Mouse (Mus musculus): ENCODE data around the gene Dapk2. TPM values are rescaled to one million over a fixed set of nuclear protein-coding genes. Genes with fewer than 3 reads are reported as not detected.

Gene Dapk2
- polyA plus RNA-seq, 1 experiment from 2014 or later: 1.0 TPM

GRCm38 (mm10) chr9:66177975-66178374, 20.0 kb downstream of the Dapk2 start:
- no peaks in the 10 kb centered on the region for H3K27me3 ChIP-seq (replicated peaks; ENCODE audit: control insufficient read depth, insufficient read depth, low read length)
- WGBS: 27% methylated on average over 1 of the region's 1 CpGs
- no peak overlapping the region for H3K9ac ChIP-seq (replicated peaks; ENCODE audit: low read depth, low read length)
- no peaks in the 10 kb centered on the region for H3K9me3 ChIP-seq (ENCODE audit: control insufficient read depth, low read length)
- H3K27ac ChIP-seq (ENCODE audit: low read length): no peak overlapping the region
- no peaks in the 10 kb centered on the region for H3K36me3 ChIP-seq (ENCODE audit: control insufficient read depth, insufficient read depth)
- no peaks in the 10 kb centered on the region for H3K4me1 ChIP-seq (replicated peaks; ENCODE audit: control insufficient read depth, insufficient read depth, low read length)
- no peak for ATAC-seq
- no peak overlapping the region for H3K4me2 ChIP-seq (ENCODE audit: low read length)
- no peak overlapping the region for H3K4me3 ChIP-seq (replicated peaks; ENCODE audit: low read length)

- H3K9ac ChIP-seq (replicated peaks; ENCODE audit: low read depth, low read length): no peak overlapping the region
- H3K27ac ChIP-seq (ENCODE audit: low read length): no peak overlapping the region
- no peak overlapping the region for H3K4me2 ChIP-seq (ENCODE audit: low read length)
- H3K9me3 ChIP-seq (ENCODE audit: control insufficient read depth, low read length): no peaks in the 10 kb centered on the region
- H3K4me1 ChIP-seq (replicated peaks; ENCODE audit: control insufficient read depth, insufficient read depth, low read length): no peaks in the 10 kb centered on the region
- no peaks in the 10 kb centered on the region for H3K27me3 ChIP-seq (replicated peaks; ENCODE audit: control insufficient read depth, insufficient read depth, low read length)
- WGBS: 90% methylated on average over 6 of the region's 6 CpGs
- no peak overlapping the region for H3K4me3 ChIP-seq (replicated peaks; ENCODE audit: low read length)
- H3K36me3 ChIP-seq (ENCODE audit: control insufficient read depth, insufficient read depth): no peaks in the 10 kb centered on the region
- ATAC-seq: no peak
Observed at GRCm38 (mm10) chr9:66179795-66180194, 21.8 kb downstream of the Dapk2 start.

- no peak for ATAC-seq
- no peaks in the 10 kb centered on the region for H3K4me1 ChIP-seq (replicated peaks; ENCODE audit: control insufficient read depth, insufficient read depth, low read length)
- no peaks in the 10 kb centered on the region for H3K9me3 ChIP-seq (ENCODE audit: control insufficient read depth, low read length)
- no peak overlapping the region for H3K9ac ChIP-seq (replicated peaks; ENCODE audit: low read depth, low read length)
- no peak overlapping the region for H3K27ac ChIP-seq (ENCODE audit: low read length)
- no peaks in the 10 kb centered on the region for H3K27me3 ChIP-seq (replicated peaks; ENCODE audit: control insufficient read depth, insufficient read depth, low read length)
- no peak overlapping the region for H3K4me3 ChIP-seq (replicated peaks; ENCODE audit: low read length)
- H3K4me2 ChIP-seq (ENCODE audit: low read length): no peak overlapping the region
- 78% methylated on average over 4 of the region's 4 CpGs for WGBS
- H3K36me3 ChIP-seq (ENCODE audit: control insufficient read depth, insufficient read depth): no peaks in the 10 kb centered on the region
Observed at GRCm38 (mm10) chr9:66181126-66181825, 23.3 kb downstream of the Dapk2 start.

GRCm38 (mm10) chr9:66181826-66182678, 24.0 kb downstream of the Dapk2 start:
- Histone ChIP-seq H3K4me3 (replicated peaks; ENCODE audit: low read length) (no peak overlapping the region), H3K4me2 (ENCODE audit: low read length) (no peak overlapping the region), H3K27me3 (replicated peaks; ENCODE audit: control insufficient read depth, insufficient read depth, low read length) (no peaks in the 10 kb centered on the region), H3K9me3 (ENCODE audit: control insufficient read depth, low read length) (no peaks in the 10 kb centered on the region), H3K36me3 (ENCODE audit: control insufficient read depth, insufficient read depth) (no peaks in the 10 kb centered on the region), H3K9ac (replicated peaks; ENCODE audit: low read depth, low read length) (no peak overlapping the region), H3K4me1 (replicated peaks; ENCODE audit: control insufficient read depth, insufficient read depth, low read length) (0 out of 2 replicates have a peak, but pooled peaks cover 2% of the 10 kb centered on the region), H3K27ac (ENCODE audit: low read length) (no peak overlapping the region)
- WGBS: 70% methylated on average over 11 of the region's 11 CpGs
- ATAC-seq: no peak

GRCm38 (mm10) chr9:66182679-66182993, 24.6 kb downstream of the Dapk2 start:
- Histone ChIP-seq H3K27ac (ENCODE audit: low read length) (no peak overlapping the region), H3K36me3 (ENCODE audit: control insufficient read depth, insufficient read depth) (no peaks in the 10 kb centered on the region), H3K9me3 (ENCODE audit: control insufficient read depth, low read length) (no peaks in the 10 kb centered on the region), H3K4me1 (replicated peaks; ENCODE audit: control insufficient read depth, insufficient read depth, low read length) (0 out of 2 replicates have a peak, but pooled peaks cover 2% of the 10 kb centered on the region), H3K4me2 (ENCODE audit: low read length) (no peak overlapping the region), H3K4me3 (replicated peaks; ENCODE audit: low read length) (no peak overlapping the region), H3K27me3 (replicated peaks; ENCODE audit: control insufficient read depth, insufficient read depth, low read length) (no peaks in the 10 kb centered on the region), H3K9ac (replicated peaks; ENCODE audit: low read depth, low read length) (no peak overlapping the region)
- WGBS: 81% methylated on average over 3 of the region's 3 CpGs
- no peak for ATAC-seq

GRCm38 (mm10) chr9:66183023-66183422, 25.0 kb downstream of the Dapk2 start:
- 77% methylated on average over 3 of the region's 3 CpGs for WGBS

GRCm38 (mm10) chr9:66184572-66184971, 26.5 kb downstream of the Dapk2 start:
- H3K27ac ChIP-seq (ENCODE audit: low read length): no peak overlapping the region
- 0 out of 2 replicates have a peak, but pooled peaks cover 2% of the 10 kb centered on the region for H3K4me1 ChIP-seq (replicated peaks; ENCODE audit: control insufficient read depth, insufficient read depth, low read length)
- H3K9me3 ChIP-seq (ENCODE audit: control insufficient read depth, low read length): no peaks in the 10 kb centered on the region
- no peak overlapping the region for H3K4me2 ChIP-seq (ENCODE audit: low read length)
- no peaks in the 10 kb centered on the region for H3K36me3 ChIP-seq (ENCODE audit: control insufficient read depth, insufficient read depth)
- WGBS: 63% methylated on average over 5 of the region's 5 CpGs
- no peak overlapping the region for H3K9ac ChIP-seq (replicated peaks; ENCODE audit: low read depth, low read length)
- no peak overlapping the region for H3K4me3 ChIP-seq (replicated peaks; ENCODE audit: low read length)
- no peak for ATAC-seq
- no peaks in the 10 kb centered on the region for H3K27me3 ChIP-seq (replicated peaks; ENCODE audit: control insufficient read depth, insufficient read depth, low read length)

More at GRCm38 (mm10) chr9:66183023-66183422, 25.0 kb downstream of the Dapk2 start:
- H3K4me2 ChIP-seq (ENCODE audit: low read length): no peak overlapping the region
- H3K9me3 ChIP-seq (ENCODE audit: control insufficient read depth, low read length): no peaks in the 10 kb centered on the region
- no peak for ATAC-seq
- 0 out of 2 replicates have a peak, but pooled peaks cover 2% of the 10 kb centered on the region for H3K4me1 ChIP-seq (replicated peaks; ENCODE audit: control insufficient read depth, insufficient read depth, low read length)
- H3K27ac ChIP-seq (ENCODE audit: low read length): no peak overlapping the region
- no peaks in the 10 kb centered on the region for H3K27me3 ChIP-seq (replicated peaks; ENCODE audit: control insufficient read depth, insufficient read depth, low read length)
- no peak overlapping the region for H3K9ac ChIP-seq (replicated peaks; ENCODE audit: low read depth, low read length)
- no peaks in the 10 kb centered on the region for H3K36me3 ChIP-seq (ENCODE audit: control insufficient read depth, insufficient read depth)
- H3K4me3 ChIP-seq (replicated peaks; ENCODE audit: low read length): no peak overlapping the region

GRCm38 (mm10) chr9:66186426-66186825, 28.4 kb downstream of the Dapk2 start:
- ATAC-seq: no peak
- 10% methylated on average over 6 of the region's 6 CpGs for WGBS
- no peaks in the 10 kb centered on the region for H3K36me3 ChIP-seq (ENCODE audit: control insufficient read depth, insufficient read depth)
- no peak overlapping the region for H3K4me3 ChIP-seq (replicated peaks; ENCODE audit: low read length)
- H3K4me2 ChIP-seq (ENCODE audit: low read length): no peak overlapping the region
- 0 out of 2 replicates have a peak, but pooled peaks cover 2% of the 10 kb centered on the region for H3K4me1 ChIP-seq (replicated peaks; ENCODE audit: control insufficient read depth, insufficient read depth, low read length)
- no peak overlapping the region for H3K27ac ChIP-seq (ENCODE audit: low read length)
- H3K9ac ChIP-seq (replicated peaks; ENCODE audit: low read depth, low read length): no peak overlapping the region
- H3K9me3 ChIP-seq (ENCODE audit: control insufficient read depth, low read length): no peaks in the 10 kb centered on the region
- H3K27me3 ChIP-seq (replicated peaks; ENCODE audit: control insufficient read depth, insufficient read depth, low read length): no peaks in the 10 kb centered on the region

GRCm38 (mm10) chr9:66189026-66189425, 31.0 kb downstream of the Dapk2 start:
- ATAC-seq: no peak
- no peak overlapping the region for H3K27ac ChIP-seq (ENCODE audit: low read length)
- H3K27me3 ChIP-seq (replicated peaks; ENCODE audit: control insufficient read depth, insufficient read depth, low read length): no peaks in the 10 kb centered on the region
- no peaks in the 10 kb centered on the region for H3K36me3 ChIP-seq (ENCODE audit: control insufficient read depth, insufficient read depth)
- no peak overlapping the region for H3K9ac ChIP-seq (replicated peaks; ENCODE audit: low read depth, low read length)
- no peak overlapping the region for H3K4me3 ChIP-seq (replicated peaks; ENCODE audit: low read length)
- no peak overlapping the region for H3K4me2 ChIP-seq (ENCODE audit: low read length)
- no peaks in the 10 kb centered on the region for H3K9me3 ChIP-seq (ENCODE audit: control insufficient read depth, low read length)
- WGBS: 80% methylated on average over 1 of the region's 1 CpGs
- H3K4me1 ChIP-seq (replicated peaks; ENCODE audit: control insufficient read depth, insufficient read depth, low read length): 0 out of 2 replicates have a peak, but pooled peaks cover 2% of the 10 kb centered on the region

Measured in forebrain, embryonic 16.5 days (tissue).